Mouse (Mus musculus) hindbrain, embryonic 16.5 days (tissue): ENCODE data around the gene Srebf1. TPM values are rescaled to one million over a fixed set of nuclear protein-coding genes. Genes with fewer than 3 reads are reported as not detected.

Source experiments
- ATAC-seq: fragments of 200-750 bp; cut with Nextera tagmentation; 2 replicates; pipeline ENCODE4 v1.8.0; 2017; ENCODE audit warnings: moderate TSS enrichment, moderate library complexity
- H3K27ac ChIP-seq: fragments of 300-500 bp; sonication (generic); 2 replicates; pipeline ENCODE4 v1.5.1; 2014; ENCODE audit warnings: low read depth, mild to moderate bottlenecking, control low read depth, low read length, moderate library complexity
- H3K27me3 ChIP-seq: fragments of 300-500 bp; sonication (generic); replicated peaks from 2 replicates; pipeline ENCODE4 v1.6.1; 2014; ENCODE audit warnings: low read length; ENCODE audit not compliant: control insufficient read depth, insufficient read depth
- H3K36me3 ChIP-seq: fragments of 300-500 bp; sonication (generic); 2 replicates; pipeline ENCODE4 v1.6.1; 2014; ENCODE audit warnings: mild to moderate bottlenecking, low read length, moderate library complexity, mixed read lengths; ENCODE audit not compliant: control insufficient read depth, insufficient read depth
- H3K4me1 ChIP-seq: fragments of 300-500 bp; sonication (generic); 2 replicates; pipeline ENCODE4 v1.6.1; 2014; ENCODE audit warnings: low read depth, low read length; ENCODE audit not compliant: control insufficient read depth, insufficient read depth
- H3K4me2 ChIP-seq: fragments of 300-500 bp; sonication (generic); 2 replicates; pipeline ENCODE4 v1.6.1; 2014; ENCODE audit warnings: mild to moderate bottlenecking, low read length, control low read depth, moderate library complexity
- H3K4me3 ChIP-seq: fragments of 300-500 bp; sonication (generic); 2 replicates; pipeline ENCODE4 v1.5.1; 2014; ENCODE audit warnings: mild to moderate bottlenecking, low read length, control low read depth, moderate library complexity
- H3K9ac ChIP-seq: fragments of 300-500 bp; sonication (generic); 2 replicates; pipeline ENCODE4 v1.6.1; 2014; ENCODE audit warnings: low read depth, mild to moderate bottlenecking, control low read depth, low read length, moderate library complexity
- H3K9me3 ChIP-seq: fragments of 300-500 bp; sonication (generic); 2 replicates; pipeline ENCODE4 v1.6.1; 2014; ENCODE audit warnings: mild to moderate bottlenecking, low read length, moderate library complexity; ENCODE audit not compliant: control insufficient read depth
- WGBS: fragments of 180-500 bp; shearing (Covaris S2); extraction: QIAGEN DNeasy Blood & Tissue Kit; methylation state at CpG from one replicate; pipeline ENCODE4 v1.1.7; 2014; 5-methylcytosine and 5-hydroxymethylcytosine counted together
- polyA plus RNA-seq: library from polyadenylated mRNA; unstranded; fragments of >200 nt; fragmentation: Nextera tagmentation; extraction: Ambion mirVana; gene quantifications from 2 replicates; pipeline ENCODE4 v1.2.1, GENCODE M21; 2015

Srebf1 gene
- polyA plus RNA-seq, 1 experiment from 2014 or later = 42.5 TPM

DNA sequence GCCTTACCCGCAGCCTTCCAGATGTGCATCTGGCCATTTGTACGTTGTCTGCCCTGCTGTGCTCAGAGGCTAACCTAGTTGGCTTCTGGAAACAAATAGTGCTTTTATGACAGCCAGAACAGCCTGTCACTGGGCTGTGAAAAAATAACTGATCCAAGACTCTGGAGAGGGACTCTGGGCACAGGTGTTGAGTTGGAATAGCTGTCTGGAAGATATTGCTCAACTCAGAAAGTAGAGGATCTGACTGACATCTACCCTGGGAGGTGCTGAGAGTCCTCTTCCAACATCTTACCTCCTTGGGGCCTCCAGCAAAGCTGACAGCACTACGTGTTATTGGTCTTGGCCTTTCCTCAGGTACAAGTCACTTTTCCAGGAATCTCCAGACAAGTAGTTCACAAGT lies 33.3 kb upstream of the Srebf1 start:
- Histone ChIP-seq H3K9me3 (no peaks in the 10 kb centered on the region), H3K27ac (no peak overlapping the region; the same call in 1 of the 2 replicates), H3K36me3 (peaks cover 11% of the 10 kb centered on the region), H3K4me1 (peaks cover 17% of the 10 kb centered on the region), H3K27me3 (no peaks in the 10 kb centered on the region), H3K4me2 (no peak overlapping the region), H3K9ac (no peak overlapping the region), H3K4me3 (no peak overlapping the region)
- 81% methylated on average over 3 of the region's 3 CpGs for WGBS
- no peak for ATAC-seq

- WGBS = 45% methylated on average over 3 of the region's 3 CpGs
- no peak overlapping the region for H3K4me3 ChIP-seq
- H3K36me3 ChIP-seq = peaks cover 16% of the 10 kb centered on the region
- H3K4me2 ChIP-seq = no peak overlapping the region
- no peaks in the 10 kb centered on the region for H3K9me3 ChIP-seq
- H3K27me3 ChIP-seq = no peaks in the 10 kb centered on the region
- peaks cover 17% of the 10 kb centered on the region for H3K4me1 ChIP-seq
- H3K9ac ChIP-seq = no peak overlapping the region
- H3K27ac ChIP-seq = no peak overlapping the region
- ATAC-seq = 0 out of 2 replicates have a peak, but pooled peaks have one; percentile 32
Observed at GRCm38 (mm10) chr11:60255181-60255580, 32.8 kb upstream of the Srebf1 start.

- H3K36me3 ChIP-seq = peaks cover 17% of the 10 kb centered on the region
- H3K27me3 ChIP-seq = no peaks in the 10 kb centered on the region
- ATAC-seq = no peak
- H3K9ac ChIP-seq = no peak overlapping the region
- H3K4me3 ChIP-seq = no peak overlapping the region
- H3K9me3 ChIP-seq = no peaks in the 10 kb centered on the region
- H3K27ac ChIP-seq = no peak overlapping the region
- no peak overlapping the region for H3K4me2 ChIP-seq
- 70% methylated on average over 5 of the region's 5 CpGs for WGBS
- peaks cover 17% of the 10 kb centered on the region for H3K4me1 ChIP-seq
Observed at GRCm38 (mm10) chr11:60254308-60254707, 31.9 kb upstream of the Srebf1 start.

- ATAC-seq = no peak
- 94% methylated on average over 2 of the region's 2 CpGs for WGBS
- H3K4me1 ChIP-seq = peaks cover 23% of the 10 kb centered on the region
- H3K4me3 ChIP-seq = no peak overlapping the region
- H3K36me3 ChIP-seq = peaks cover 17% of the 10 kb centered on the region
- H3K9ac ChIP-seq = no peak overlapping the region
- no peak overlapping the region for H3K27ac ChIP-seq
- no peaks in the 10 kb centered on the region for H3K27me3 ChIP-seq
- H3K4me2 ChIP-seq = no peak overlapping the region
- H3K9me3 ChIP-seq = no peaks in the 10 kb centered on the region
Observed at GRCm38 (mm10) chr11:60253546-60253945, 31.2 kb upstream of the Srebf1 start.

DNA sequence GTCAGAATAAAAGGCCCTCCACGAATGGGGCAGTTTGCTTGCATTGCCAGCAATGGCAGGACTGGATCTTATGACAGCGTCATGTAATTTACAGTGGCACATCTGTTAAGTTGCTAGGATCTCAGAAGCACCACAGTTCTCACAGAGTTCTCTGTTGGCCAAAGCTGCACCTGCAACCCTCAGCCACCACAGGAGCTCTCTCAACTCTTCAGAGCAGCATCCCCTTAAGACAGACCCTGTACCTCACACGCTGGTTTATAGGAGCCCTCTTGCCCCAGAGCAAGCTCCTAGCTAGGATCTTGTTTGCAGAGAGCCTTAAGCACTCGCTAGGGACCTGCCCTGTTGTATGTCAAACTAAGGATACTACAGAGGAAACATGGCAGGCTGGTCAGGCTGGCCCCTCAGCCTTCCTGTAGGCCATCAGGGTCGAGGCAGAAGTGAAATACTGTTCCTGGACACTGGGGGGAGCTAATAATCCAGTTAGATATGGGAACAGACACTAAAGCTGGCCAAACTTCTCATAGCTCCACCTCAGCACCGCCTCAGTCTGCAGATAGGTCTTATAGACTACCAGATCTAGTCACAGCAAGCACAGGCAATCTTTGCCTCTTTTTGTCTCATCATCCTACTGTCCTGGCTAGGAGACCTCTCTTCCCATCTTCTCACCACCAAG lies 28.7 kb upstream of the Srebf1 start:
- no peak for ATAC-seq

DNA sequence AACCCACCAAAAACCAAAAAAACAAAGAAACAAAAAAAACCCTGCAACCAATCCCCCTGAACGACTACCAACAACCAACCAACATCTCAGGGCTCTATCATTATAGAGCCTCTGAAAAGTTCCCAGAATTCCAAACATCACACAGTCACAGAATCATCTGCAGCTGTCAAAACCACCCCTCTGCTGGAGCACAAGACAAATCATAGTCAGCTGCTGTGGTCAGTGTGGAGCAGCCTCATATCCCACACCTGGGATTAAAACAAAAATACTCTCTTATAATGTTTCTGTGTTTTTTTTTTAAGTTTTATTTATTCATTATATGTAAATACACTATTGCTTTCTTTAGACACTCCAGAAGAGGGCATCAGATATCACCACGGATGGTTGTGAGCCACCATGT lies 27.5 kb upstream of the Srebf1 start:
- no peak overlapping the region for H3K27ac ChIP-seq
- peaks cover 13% of the 10 kb centered on the region; the same call in 1 of the 2 replicates for H3K36me3 ChIP-seq
- no peak overlapping the region for H3K4me2 ChIP-seq
- H3K4me3 ChIP-seq = no peak overlapping the region
- no peak overlapping the region for H3K9ac ChIP-seq
- WGBS = 90% methylated on average over 2 of the region's 2 CpGs
- ATAC-seq = no peak
- no peaks in the 10 kb centered on the region for H3K27me3 ChIP-seq
- H3K9me3 ChIP-seq = no peaks in the 10 kb centered on the region
- peaks cover 8% of the 10 kb centered on the region for H3K4me1 ChIP-seq

More for the DNA sequence above, 28.7 kb upstream of the Srebf1 start:
- WGBS = 63% methylated on average over 6 of the region's 6 CpGs
- no peaks in the 10 kb centered on the region for H3K27me3 ChIP-seq
- H3K4me3 ChIP-seq = no peak overlapping the region
- H3K36me3 ChIP-seq = peaks cover 10% of the 10 kb centered on the region; the same call in 1 of the 2 replicates
- H3K4me1 ChIP-seq = peaks cover 18% of the 10 kb centered on the region
- H3K27ac ChIP-seq = no peak overlapping the region
- no peak overlapping the region for H3K4me2 ChIP-seq
- H3K9me3 ChIP-seq = no peaks in the 10 kb centered on the region
- H3K9ac ChIP-seq = no peak overlapping the region

DNA sequence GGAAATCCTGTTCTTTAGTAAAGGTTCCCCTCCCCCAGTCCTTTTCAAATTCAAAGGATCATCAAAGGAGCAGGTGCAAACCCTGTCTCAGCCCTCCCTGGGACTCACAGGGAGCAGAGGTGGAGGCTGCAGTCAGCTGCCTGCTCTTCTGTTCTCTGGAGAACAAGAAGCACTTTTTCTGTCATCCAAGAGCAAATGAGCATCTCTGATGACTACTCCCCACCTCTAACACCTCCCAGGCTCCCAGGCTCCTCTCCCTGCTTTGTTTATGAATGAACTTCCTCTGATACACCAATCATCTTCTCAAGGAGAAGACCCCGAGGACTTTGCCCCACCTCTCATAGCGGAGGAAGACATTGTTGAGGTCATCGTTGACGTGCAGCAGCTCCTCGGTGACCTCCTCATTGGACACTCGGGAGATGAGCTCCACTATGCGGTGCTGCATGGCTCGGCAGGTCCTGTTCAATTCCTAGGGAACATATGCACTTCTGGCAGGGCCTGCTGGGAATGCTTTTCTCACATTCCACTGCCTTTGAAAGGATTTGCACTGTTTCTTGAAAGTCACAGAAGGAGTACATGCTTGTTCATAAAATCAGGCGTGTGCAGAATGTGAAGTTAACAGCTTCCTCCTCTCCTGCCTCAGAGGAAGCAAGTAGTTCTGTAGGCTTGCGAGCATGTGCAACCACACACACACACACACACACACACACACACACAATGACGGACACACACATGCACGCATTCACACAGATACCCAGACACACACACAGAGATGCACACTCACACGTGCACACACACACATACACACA lies 26.4 kb upstream of the Srebf1 start:
- Histone ChIP-seq H3K36me3 (peaks cover 18% of the 10 kb centered on the region; the same call in 1 of the 2 replicates), H3K4me2 (no peak overlapping the region), H3K27ac (peak overlapping the region; percentile 57), H3K9ac (no peak overlapping the region), H3K9me3 (no peaks in the 10 kb centered on the region), H3K4me3 (no peak overlapping the region), H3K4me1 (peaks cover 8% of the 10 kb centered on the region), H3K27me3 (no peaks in the 10 kb centered on the region)
- ATAC-seq = peak; percentile 54; the same call in 1 of the 2 replicates
- WGBS = 39% methylated on average over 13 of the region's 13 CpGs

DNA sequence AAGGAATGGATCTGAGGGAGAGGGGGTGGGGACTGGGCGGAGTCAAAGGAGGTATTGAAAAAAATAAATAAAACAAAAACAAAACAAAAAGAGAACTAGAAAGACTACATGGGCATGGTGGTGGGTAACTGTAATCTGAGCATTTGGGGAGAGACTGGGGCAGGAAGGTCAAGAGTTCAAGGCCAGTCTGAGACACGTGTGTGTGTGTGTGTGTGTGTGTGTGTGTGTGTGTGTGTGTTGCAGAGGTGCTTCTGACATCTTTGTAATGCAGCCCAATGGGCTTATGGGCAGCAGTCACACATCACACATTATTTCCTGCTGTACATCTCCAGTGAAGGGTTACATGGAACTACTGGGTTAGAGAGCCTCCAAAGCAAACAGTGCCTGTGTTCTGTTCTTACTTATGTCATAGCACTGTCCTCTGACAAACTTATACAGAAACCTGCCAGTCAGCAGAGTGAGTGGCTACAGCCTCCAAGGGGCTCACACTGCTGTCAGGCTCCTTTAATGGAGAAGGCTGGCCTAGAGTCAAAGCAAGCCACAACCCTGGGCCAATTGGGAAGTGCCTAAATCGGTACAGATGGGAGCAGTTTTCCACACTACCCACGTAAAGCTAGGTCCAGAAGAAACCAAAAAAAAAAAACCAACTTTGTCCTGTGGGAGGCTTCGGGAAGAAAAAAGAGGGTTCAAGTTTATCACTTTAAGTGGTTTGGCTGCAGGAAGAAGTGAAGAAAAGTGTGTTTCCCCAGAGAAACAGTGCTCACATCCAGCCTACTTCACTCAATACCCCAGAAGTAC lies 25.6 kb upstream of the Srebf1 start:
- Histone ChIP-seq H3K9ac (no peak overlapping the region), H3K4me1 (peaks cover 8% of the 10 kb centered on the region), H3K4me2 (no peak overlapping the region), H3K36me3 (peaks cover 18% of the 10 kb centered on the region; the same call in 1 of the 2 replicates), H3K27ac (no peak overlapping the region), H3K9me3 (no peaks in the 10 kb centered on the region), H3K4me3 (no peak overlapping the region), H3K27me3 (no peaks in the 10 kb centered on the region)
- no peak for ATAC-seq
- 58% methylated on average over 4 of the region's 5 CpGs for whole genome bisulfite sequencing

DNA sequence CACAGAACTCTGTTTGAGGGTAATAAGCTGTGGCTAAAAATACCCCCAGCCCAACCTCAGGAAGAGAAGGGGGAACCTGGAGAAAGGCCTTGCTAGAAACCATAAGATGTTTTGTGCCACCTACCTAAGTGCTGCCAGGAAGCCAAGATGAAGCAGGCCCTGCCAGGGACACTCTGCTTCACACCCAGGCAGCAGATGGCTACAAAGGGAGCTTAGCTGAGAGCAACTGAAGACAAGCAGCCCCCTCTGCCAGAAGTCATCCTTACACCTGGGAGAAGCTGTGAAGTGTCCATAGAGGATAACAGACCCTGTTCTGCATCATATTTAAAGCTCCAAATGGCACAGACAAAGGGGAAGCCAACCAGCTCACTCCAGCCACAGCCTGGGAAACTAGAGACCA lies 23.7 kb upstream of the Srebf1 start:
- no peak overlapping the region for H3K4me2 ChIP-seq
- H3K27ac ChIP-seq = no peak overlapping the region
- ATAC-seq = no peak
- no peak overlapping the region for H3K4me3 ChIP-seq
- no peaks in the 10 kb centered on the region for H3K27me3 ChIP-seq
- H3K9me3 ChIP-seq = no peaks in the 10 kb centered on the region
- no peak overlapping the region for H3K9ac ChIP-seq
- peaks cover 8% of the 10 kb centered on the region for H3K4me1 ChIP-seq
- H3K36me3 ChIP-seq = peaks cover 17% of the 10 kb centered on the region; the same call in 1 of the 2 replicates
